Mouse (Mus musculus) kidney, embryonic 16.5 days (tissue): ENCODE results near the gene Rheb. TPM values are rescaled to one million over a fixed set of nuclear protein-coding genes. Genes with fewer than 3 reads are reported as not detected.
A peak's percentile ranks its signal among the peaks of the same experiment; 100 is the strongest.
"Not testable (repeated sequence)": the region's sequence is repeated elsewhere in the genome, so short reads cannot be mapped to it uniquely, and the experiment has no call there.

ENCODE experiments used
- ATAC-seq: fragments of 200-750 bp; cut with Nextera tagmentation; 2 replicates; pipeline ENCODE4 v1.8.0; 2017; ENCODE audit warnings: moderate TSS enrichment; ENCODE audit not compliant: low FRiP score, low TSS enrichment
- H3K27ac ChIP-seq: fragments of 300-500 bp; sonication (generic); 2 replicates; pipeline ENCODE4 v1.5.1; 2014; ENCODE audit warnings: low read length
- H3K27me3 ChIP-seq: fragments of 300-500 bp; sonication (generic); 2 replicates; pipeline ENCODE4 v1.6.1; 2014; ENCODE audit warnings: low read length, control low read depth, mixed read lengths; ENCODE audit not compliant: insufficient read depth
- H3K36me3 ChIP-seq: fragments of 300-500 bp; sonication (generic); 2 replicates; pipeline ENCODE4 v1.6.1; 2014; ENCODE audit warnings: low read length, control low read depth, mixed read lengths; ENCODE audit not compliant: insufficient read depth
- H3K4me1 ChIP-seq: fragments of 300-500 bp; sonication (generic); 2 replicates; pipeline ENCODE4 v1.6.1; 2014; ENCODE audit warnings: low read length, control low read depth, mixed read lengths; ENCODE audit not compliant: insufficient read depth
- H3K4me2 ChIP-seq: fragments of 300-500 bp; sonication (generic); replicated peaks from 2 replicates; pipeline ENCODE4 v1.6.1; 2014; ENCODE audit warnings: low read depth, low read length
- H3K4me3 ChIP-seq: fragments of 300-500 bp; sonication (generic); 2 replicates; pipeline ENCODE4 v1.5.1; 2014; ENCODE audit warnings: mild to moderate bottlenecking, low read length
- H3K9ac ChIP-seq: fragments of 300-500 bp; sonication (generic); replicated peaks from 2 replicates; pipeline ENCODE4 v1.6.1; 2014; ENCODE audit warnings: low read length
- H3K9me3 ChIP-seq: fragments of 300-500 bp; sonication (generic); 2 replicates; pipeline ENCODE4 v1.6.1; 2016; ENCODE audit warnings: low read length, control low read depth
- WGBS: fragments of 180-500 bp; shearing (Covaris S2); extraction: QIAGEN DNeasy Blood & Tissue Kit; methylation state at CpG from one replicate; pipeline ENCODE4 v1.1.7; 2014; 5-methylcytosine and 5-hydroxymethylcytosine counted together
- polyA plus RNA-seq: library from polyadenylated mRNA; unstranded; fragments of >200 nt; fragmentation: Nextera tagmentation; extraction: Ambion mirVana; gene quantifications from 2 replicates; pipeline ENCODE4 v1.2.1, GENCODE M21; 2015

The Rheb gene
- polyA plus RNA-seq, 1 experiment from 2014 or later: 209 TPM

GRCm38 (mm10) chr5:24778082-24778842 lies 64.2 kb downstream of the Rheb start:
- H3K36me3 ChIP-seq: no peaks in the 10 kb centered on the region
- H3K27me3 ChIP-seq: no peaks in the 10 kb centered on the region
- 35% methylated on average over 17 of the region's 17 CpGs for WGBS
- peaks cover 10% of the 10 kb centered on the region; the same call in 1 of the 2 replicates for H3K4me1 ChIP-seq
- no peak overlapping the region for H3K27ac ChIP-seq
- H3K4me2 ChIP-seq: peak overlapping the region; percentile 37
- ATAC-seq: peak; percentile 46; the same call in 1 of the 2 replicates
- peak overlapping the region; percentile 8; the same call in 1 of the 2 replicates for H3K4me3 ChIP-seq
- H3K9ac ChIP-seq: 0 out of 2 replicates have a peak overlapping the region, but pooled peaks have one; percentile 26
- H3K9me3 ChIP-seq: peaks cover 3% of the 10 kb centered on the region; the same call in 1 of the 2 replicates

GRCm38 (mm10) chr5:24776681-24777080 lies 65.7 kb downstream of the Rheb start:
- H3K27me3 ChIP-seq: no peaks in the 10 kb centered on the region
- no peak overlapping the region for H3K4me2 ChIP-seq
- H3K36me3 ChIP-seq: no peaks in the 10 kb centered on the region
- H3K9ac ChIP-seq: no peak overlapping the region
- WGBS: 62% methylated on average over 4 of the region's 4 CpGs
- H3K4me3 ChIP-seq: no peak overlapping the region
- H3K4me1 ChIP-seq: peaks cover 10% of the 10 kb centered on the region; the same call in 1 of the 2 replicates
- no peak overlapping the region for H3K27ac ChIP-seq
- ATAC-seq: no peak
- H3K9me3 ChIP-seq: peaks cover 3% of the 10 kb centered on the region; the same call in 1 of the 2 replicates

GRCm38 (mm10) chr5:24774549-24774948 lies 67.9 kb downstream of the Rheb start:
- not testable (repeated sequence) for ATAC-seq, H3K27me3 ChIP-seq, H3K36me3 ChIP-seq, H3K9me3 ChIP-seq, H3K9ac ChIP-seq, H3K4me1 ChIP-seq, H3K4me3 ChIP-seq, H3K4me2 ChIP-seq, H3K27ac ChIP-seq
- 94% methylated on average over 16 of the region's 16 CpGs for WGBS

- Histone ChIP-seq H3K27me3 (no peaks in the 10 kb centered on the region), H3K4me1 (peaks cover 20% of the 10 kb centered on the region), H3K9me3 (no peaks in the 10 kb centered on the region), H3K4me3 (no peak within 1 kb of the TSS), H3K9ac (no peak within 1 kb of the TSS), H3K27ac (no peak within 1 kb of the TSS), H3K36me3 (no peaks in the 10 kb centered on the region), H3K4me2 (no peak within 1 kb of the TSS)
- 49% methylated on average over 18 of the region's 18 CpGs for WGBS
- ATAC-seq: peak; percentile 12; the same call in 1 of the 2 replicates
These were observed 84.6 kb downstream of the Rheb start, which contains the start of gene Crygn for GRCm38 (mm10) chr5:24757816-24758215. Gene Crygn (minus strand): TSS chr5:24758008.

GRCm38 (mm10) chr5:24756931-24757330 lies 85.5 kb downstream of the Rheb start:
- no peak for ATAC-seq
- 86% methylated on average over 3 of the region's 3 CpGs for WGBS

More at GRCm38 (mm10) chr5:24756931-24757330, 85.5 kb downstream of the Rheb start:
- Histone ChIP-seq H3K27me3 (no peaks in the 10 kb centered on the region), H3K9ac (no peak overlapping the region), H3K36me3 (no peaks in the 10 kb centered on the region), H3K9me3 (no peaks in the 10 kb centered on the region), H3K4me3 (no peak overlapping the region), H3K4me2 (no peak overlapping the region), H3K4me1 (peaks cover 29% of the 10 kb centered on the region), H3K27ac (no peak overlapping the region)

Other genes starting within 250 kb of the Rheb start
- 24.5 and 25.0 TPM in 2 replicates for gene Smarcd3, start 218.2 kb downstream of the Rheb start, polyA plus RNA-seq
- 39.9 and 43.3 TPM in 2 replicates for gene Nub1, start 157.1 kb downstream of the Rheb start, polyA plus RNA-seq
- gene Wdr86, start 111.9 kb downstream of the Rheb start, polyA plus RNA-seq: 35.4 and 35.9 TPM in 2 replicates
- 1.5 and 3.9 TPM in 2 replicates for gene Crygn, start 84.6 kb downstream of the Rheb start, polyA plus RNA-seq